Mouse (Mus musculus) A20 (cell line): ENCODE data around the gene Cacna1c.
A peak's percentile ranks its signal among the peaks of the same experiment; 100 is the strongest.

Experiments used
- DNase-seq: peaks from one replicate; pipeline ENCODE4 v3.0.0-alpha.2; 2011; ENCODE audit warnings: low read depth, low spot score

The Cacna1c gene

GRCm38 (mm10) chr6:118966904-118967303, 229.3 kb downstream of the Cacna1c start:
- no peak for DNase-seq

- DNase-seq = no peak
Measured at GRCm38 (mm10) chr6:118965577-118965976, 230.6 kb downstream of the Cacna1c start.

DNA sequence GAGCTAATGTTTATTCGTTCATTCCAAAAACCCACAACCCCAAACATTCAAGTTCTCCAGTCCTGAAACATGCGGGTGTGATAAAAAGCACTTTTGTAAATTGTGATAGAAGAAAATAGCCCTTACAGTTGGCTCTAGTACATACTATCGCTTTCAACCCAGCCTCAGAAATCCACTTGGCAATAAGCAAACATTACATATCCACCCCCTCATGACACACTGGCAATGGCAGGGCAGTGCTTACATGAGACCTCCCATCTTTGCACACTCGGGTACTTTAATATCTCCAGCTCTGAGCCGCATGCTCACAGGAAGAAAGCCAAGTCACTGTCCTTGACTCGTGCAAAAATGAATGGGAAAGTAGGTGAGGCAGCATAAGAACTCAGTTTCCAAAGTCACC, 232.4 kb downstream of the Cacna1c start:
- no peak for DNase-seq

- DNase-seq = no peak
Measured at GRCm38 (mm10) chr6:118963283-118963682, 232.9 kb downstream of the Cacna1c start.

- no peak for DNase-seq
Measured at GRCm38 (mm10) chr6:118958529-118958928, 237.7 kb downstream of the Cacna1c start.

GRCm38 (mm10) chr6:118956234-118956633, 240.0 kb downstream of the Cacna1c start:
- DNase-seq = no peak

- DNase-seq = no peak
Measured at GRCm38 (mm10) chr6:118955777-118956176, 240.4 kb downstream of the Cacna1c start.

GRCm38 (mm10) chr6:118954988-118955554, 241.1 kb downstream of the Cacna1c start:
- DNase-seq = no peak

DNA sequence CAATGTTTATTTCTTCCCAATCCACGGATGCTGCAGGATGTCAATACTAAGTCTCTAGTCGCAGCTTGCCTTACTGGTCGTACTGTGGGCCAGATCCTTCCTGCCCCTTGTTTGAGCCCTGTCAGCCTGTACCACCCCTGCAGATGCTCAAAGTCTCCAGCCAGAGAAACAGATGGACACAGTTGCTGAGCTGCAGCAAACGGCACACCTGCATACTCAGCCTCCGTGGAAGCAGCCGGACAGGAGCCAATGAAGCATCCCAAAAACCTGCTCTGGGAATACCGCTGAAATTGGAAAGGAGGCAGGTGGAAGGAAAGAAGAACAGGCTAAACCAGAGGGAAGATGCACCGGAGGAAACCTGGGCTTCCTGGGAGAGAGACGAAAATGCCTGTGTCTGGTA, 243.8 kb downstream of the Cacna1c start:
- no peak for DNase-seq

- DNase-seq = no peak
Measured at GRCm38 (mm10) chr6:118950190-118950589, 246.0 kb downstream of the Cacna1c start.

- DNase-seq = no peak
Measured at GRCm38 (mm10) chr6:118947286-118947685, 248.9 kb downstream of the Cacna1c start.

GRCm38 (mm10) chr6:118946660-118947059, 249.6 kb downstream of the Cacna1c start:
- no peak for DNase-seq

DNA sequence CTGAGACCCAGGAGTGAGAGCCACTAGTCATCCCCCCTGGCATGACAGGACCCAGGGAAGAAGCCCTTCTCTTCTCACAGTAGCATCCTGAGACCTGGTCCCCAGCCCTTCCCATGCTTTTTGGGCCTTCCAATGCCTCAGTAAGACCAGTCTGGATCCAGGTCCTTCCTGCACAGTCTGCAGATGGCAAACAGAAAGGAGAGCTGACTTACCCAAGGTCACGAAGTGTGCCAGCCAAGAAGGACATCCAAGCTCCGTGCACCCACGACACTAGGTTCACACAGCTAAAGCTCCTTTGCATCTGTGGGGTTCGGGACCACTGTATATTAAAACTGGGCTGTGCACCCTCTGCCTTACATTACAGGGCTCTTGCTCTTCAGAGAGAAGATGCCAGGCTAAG, 252.1 kb downstream of the Cacna1c start:
- no peak for DNase-seq

- no peak for DNase-seq
Measured at GRCm38 (mm10) chr6:118941816-118942215, 254.4 kb downstream of the Cacna1c start.

- no peak for DNase-seq
Measured at GRCm38 (mm10) chr6:118941036-118941435, 255.2 kb downstream of the Cacna1c start.

DNA sequence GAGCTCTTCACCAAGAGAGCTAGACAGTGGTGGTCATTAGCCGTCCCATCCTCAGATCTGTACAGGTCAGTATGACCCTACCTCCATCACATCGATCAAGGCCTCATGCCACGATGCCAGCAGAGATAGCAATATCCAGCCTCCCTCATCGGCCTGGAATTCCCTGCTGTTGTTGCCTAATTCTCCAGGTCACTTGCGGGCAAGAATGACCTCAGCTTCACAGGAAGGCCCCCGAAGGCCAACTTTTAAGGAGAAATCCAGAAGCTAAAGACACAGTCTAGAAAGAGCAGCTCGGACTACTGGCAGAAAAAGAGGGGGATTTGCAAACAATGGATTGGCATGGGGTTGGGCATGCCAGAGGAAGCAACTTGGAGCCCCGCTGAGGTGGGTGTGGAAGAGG, 256.6 kb downstream of the Cacna1c start:
- no peak for DNase-seq

DNA sequence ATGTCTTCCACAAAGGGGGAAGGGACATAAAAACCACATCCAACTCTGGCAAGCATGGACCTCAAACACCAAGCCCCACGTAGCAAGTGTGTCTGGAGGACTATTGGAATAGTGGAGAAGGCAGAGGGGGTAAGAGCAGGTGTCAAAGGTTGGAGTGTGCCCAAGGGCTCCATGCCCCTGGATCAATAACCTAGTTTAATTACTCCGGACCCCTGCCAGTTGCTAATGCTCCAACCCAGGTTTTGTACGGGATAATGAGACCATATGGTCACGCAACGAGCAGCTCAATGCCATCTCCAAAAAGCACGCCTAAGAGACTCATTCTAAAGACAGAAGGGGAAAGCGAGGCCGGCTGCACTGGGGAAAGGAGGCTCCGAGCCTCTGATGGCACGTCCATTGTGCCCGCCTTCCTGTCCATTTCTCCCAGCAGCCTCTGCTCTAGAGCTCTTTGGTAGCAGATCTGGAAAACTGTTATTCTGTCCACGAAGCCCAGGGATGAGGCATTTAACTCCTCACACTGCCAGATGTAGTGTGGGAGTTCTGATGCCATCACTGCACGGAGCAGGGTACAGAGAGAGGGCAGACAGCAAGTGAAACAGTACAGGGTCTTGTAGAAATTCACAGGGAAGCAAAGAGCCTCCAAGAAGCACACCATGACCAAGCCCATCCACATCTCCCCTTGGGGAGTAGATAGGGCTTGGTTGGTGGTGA, 257.7 kb downstream of the Cacna1c start:
- no peak for DNase-seq

- DNase-seq = no peak
Measured at GRCm38 (mm10) chr6:118937536-118937935, 258.7 kb downstream of the Cacna1c start.

DNA sequence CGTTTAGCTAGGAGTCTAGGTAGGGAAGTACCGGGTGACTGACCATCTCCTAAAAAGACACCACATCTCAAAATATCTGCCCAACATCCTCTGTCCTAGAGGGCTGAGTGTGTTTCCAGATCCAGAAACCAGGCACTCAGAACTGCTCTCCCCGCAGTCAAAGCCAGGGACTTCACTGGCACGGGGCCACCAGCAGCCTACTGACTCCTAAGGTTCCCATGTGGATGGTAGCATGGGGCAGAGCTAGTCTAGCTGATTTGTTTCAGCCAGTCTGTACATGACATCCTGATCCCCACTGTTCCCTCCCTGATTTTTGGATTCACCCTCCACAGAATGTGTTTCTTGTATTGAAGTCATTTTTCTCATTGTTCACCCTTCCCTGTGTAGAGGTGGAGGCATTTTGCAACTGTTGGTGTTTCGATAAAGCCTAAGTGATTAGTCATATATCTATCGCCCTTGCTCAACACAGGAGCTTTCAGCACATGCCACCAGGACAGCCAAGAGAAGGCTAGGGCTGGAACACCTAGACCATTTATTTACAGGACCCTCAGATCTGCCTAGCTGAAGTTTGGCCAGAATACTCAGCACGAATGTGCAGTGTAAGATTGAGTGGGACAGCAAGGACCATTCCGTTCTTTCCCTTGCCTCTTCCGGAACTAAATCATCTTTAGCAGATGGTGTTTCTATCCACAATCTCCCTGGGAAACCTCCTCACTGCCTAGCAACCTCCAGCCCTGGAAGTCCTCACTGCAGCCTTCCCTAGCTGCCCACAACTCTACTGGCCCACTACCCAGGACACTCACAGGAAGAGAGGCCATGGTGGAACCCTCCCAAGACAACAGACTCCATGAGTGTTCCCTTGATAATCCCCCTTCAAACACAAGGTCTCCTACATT, 260.4 kb downstream of the Cacna1c start:
- no peak for DNase-seq

DNA sequence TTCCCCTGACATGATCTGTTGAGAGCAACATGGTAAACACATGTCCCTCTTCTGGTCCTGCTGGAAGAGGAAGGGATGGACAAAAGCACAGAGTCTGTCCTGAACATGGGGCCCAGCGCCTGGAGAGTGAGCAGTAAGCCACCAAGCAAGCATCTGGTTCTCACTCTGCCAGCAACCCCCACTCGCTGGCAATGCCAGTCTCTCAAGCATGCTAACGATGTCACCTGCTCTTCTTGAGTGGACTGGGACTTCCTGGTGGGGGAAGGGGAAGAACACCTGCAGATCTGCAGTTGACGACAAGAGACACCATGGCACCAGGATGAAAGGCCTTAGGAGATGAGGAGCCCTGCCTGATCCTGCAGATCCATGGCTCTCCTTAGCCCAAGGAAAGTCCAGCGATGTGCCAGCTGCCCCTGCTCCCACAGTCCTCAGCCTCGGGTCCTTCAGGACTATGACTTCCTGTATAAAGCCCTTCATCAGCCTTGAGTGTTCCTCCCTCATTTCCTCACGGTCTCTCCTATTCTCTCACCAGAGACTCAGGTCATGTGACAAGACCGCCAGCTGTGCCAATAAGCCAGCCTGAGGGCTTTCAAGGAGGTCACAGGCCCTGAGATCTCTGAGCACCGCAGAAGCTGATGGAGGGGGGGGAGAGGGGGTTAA, 261.8 kb downstream of the Cacna1c start:
- peak; percentile 18 for DNase-seq

GRCm38 (mm10) chr6:118933017-118933594, 263.1 kb downstream of the Cacna1c start:
- DNase-seq = no peak
